Mouse (Mus musculus) liver, embryonic 13.5 days (tissue): Measurements from ENCODE around the gene Lrrc46. TPM values are rescaled to one million over a fixed set of nuclear protein-coding genes. Genes with fewer than 3 reads are reported as not detected.
A peak's percentile ranks its signal among the peaks of the same experiment; 100 is the strongest.

ENCODE experiments used
- ATAC-seq: fragments of 200-750 bp; cut with Nextera tagmentation; 2 replicates; pipeline ENCODE4 v1.8.0; 2017; ENCODE audit warnings: low read depth, mild to moderate bottlenecking, moderate number of reproducible peaks, moderate library complexity
- DNase-seq: peaks from one replicate; pipeline ENCODE4 v3.0.0; 2022
- H3K27ac ChIP-seq: fragments of 300-500 bp; sonication (generic); 2 replicates; pipeline ENCODE4 v1.5.1; 2015; ENCODE audit warnings: moderate library complexity, mild to moderate bottlenecking, inconsistent platforms
- H3K27me3 ChIP-seq: fragments of 300-500 bp; sonication (generic); 2 replicates; pipeline ENCODE4 v1.6.1; 2015; ENCODE audit warnings: mild to moderate bottlenecking, inconsistent platforms
- H3K36me3 ChIP-seq: fragments of 300-500 bp; sonication (generic); 2 replicates; pipeline ENCODE4 v1.6.1; 2015; ENCODE audit warnings: mild to moderate bottlenecking, inconsistent platforms
- H3K4me1 ChIP-seq: fragments of 300-500 bp; sonication (generic); replicated peaks from 2 replicates; pipeline ENCODE4 v1.6.1; 2015; ENCODE audit warnings: inconsistent platforms
- H3K4me2 ChIP-seq: fragments of 300-500 bp; sonication (generic); 2 replicates; pipeline ENCODE4 v1.6.1; 2015; ENCODE audit warnings: inconsistent platforms, mild to moderate bottlenecking, moderate library complexity
- H3K4me3 ChIP-seq: fragments of 300-500 bp; sonication (generic); replicated peaks from 2 replicates; pipeline ENCODE4 v1.5.1; 2015; ENCODE audit warnings: mild to moderate bottlenecking, inconsistent platforms
- H3K9ac ChIP-seq: fragments of 300-500 bp; sonication (generic); 2 replicates; pipeline ENCODE4 v1.6.1; 2015; ENCODE audit warnings: mild to moderate bottlenecking, inconsistent platforms
- H3K9me3 ChIP-seq: fragments of 300-500 bp; sonication (generic); replicated peaks from 2 replicates; pipeline ENCODE4 v1.6.1; 2016; ENCODE audit warnings: inconsistent platforms
- WGBS: fragments of 180-500 bp; shearing (Covaris S2); methylation state at CpG from one replicate; pipeline ENCODE4 v1.1.7; 2015; ENCODE audit not compliant: insufficient replicate concordance; 5-methylcytosine and 5-hydroxymethylcytosine counted together
- polyA plus RNA-seq: library from polyadenylated mRNA; unstranded; fragments of >200 nt; fragmentation: Nextera tagmentation; extraction: Ambion mirVana; gene quantifications from 2 replicates; pipeline ENCODE4 v1.2.1, GENCODE M21; 2015

Lrrc46 gene
- polyA plus RNA-seq, 1 experiment from 2014 or later: 0.38 TPM

GRCm38 (mm10) chr11:96997380-96997956 is 43.7 kb downstream of the Lrrc46 start:
- ATAC-seq (peak; percentile 17; the same call in 1 of the 2 replicates), DNase-seq (no peak)
- H3K4me3 ChIP-seq: peak overlapping the region; percentile 37
- peaks cover 86% of the 10 kb centered on the region for H3K27me3 ChIP-seq
- peak overlapping the region; percentile 2; the same call in 1 of the 2 replicates for H3K9ac ChIP-seq
- no peak overlapping the region for H3K27ac ChIP-seq
- H3K36me3 ChIP-seq: no peaks in the 10 kb centered on the region
- no peaks in the 10 kb centered on the region for H3K9me3 ChIP-seq
- H3K4me1 ChIP-seq: peaks cover 34% of the 10 kb centered on the region
- WGBS: 12% methylated on average over 30 of the region's 30 CpGs
- peak overlapping the region; percentile 51 for H3K4me2 ChIP-seq

GRCm38 (mm10) chr11:96996773-96997379 is 44.3 kb downstream of the Lrrc46 start:
- H3K27ac ChIP-seq: no peak overlapping the region
- WGBS: 29% methylated on average over 17 of the region's 17 CpGs

GRCm38 (mm10) chr11:96995836-96996772 is 45.1 kb downstream of the Lrrc46 start:
- H3K9me3 ChIP-seq: no peaks in the 10 kb centered on the region
- peaks cover 77% of the 10 kb centered on the region for H3K27me3 ChIP-seq
- no peak overlapping the region for H3K4me3 ChIP-seq
- H3K36me3 ChIP-seq: no peaks in the 10 kb centered on the region
- no peak overlapping the region for H3K27ac ChIP-seq
- DNase-seq: no peak
- no peak overlapping the region for H3K9ac ChIP-seq
- no peak overlapping the region for H3K4me2 ChIP-seq
- 41% methylated on average over 15 of the region's 15 CpGs for WGBS
- no peak for ATAC-seq
- H3K4me1 ChIP-seq: peaks cover 40% of the 10 kb centered on the region

More at GRCm38 (mm10) chr11:96996773-96997379, 44.3 kb downstream of the Lrrc46 start:
- ATAC-seq (peak; percentile 49), DNase-seq (no peak)
- peak overlapping the region; percentile 51 for H3K4me2 ChIP-seq
- H3K4me1 ChIP-seq: peaks cover 40% of the 10 kb centered on the region
- H3K27me3 ChIP-seq: peaks cover 80% of the 10 kb centered on the region
- H3K4me3 ChIP-seq: peak overlapping the region; percentile 37
- no peaks in the 10 kb centered on the region for H3K9me3 ChIP-seq
- H3K36me3 ChIP-seq: no peaks in the 10 kb centered on the region
- peak overlapping the region; percentile 2; the same call in 1 of the 2 replicates for H3K9ac ChIP-seq

GRCm38 (mm10) chr11:96995031-96995430 is 46.2 kb downstream of the Lrrc46 start:
- DNase-seq: no peak
- no peak for ATAC-seq
- Histone ChIP-seq H3K4me3 (no peak overlapping the region), H3K9ac (no peak overlapping the region), H3K4me2 (no peak overlapping the region), H3K4me1 (peaks cover 40% of the 10 kb centered on the region), H3K27ac (no peak overlapping the region), H3K36me3 (no peaks in the 10 kb centered on the region), H3K9me3 (no peaks in the 10 kb centered on the region), H3K27me3 (peaks cover 71% of the 10 kb centered on the region)
- 44% methylated on average over 5 of the region's 5 CpGs for WGBS

GRCm38 (mm10) chr11:96992722-96993311 is 48.4 kb downstream of the Lrrc46 start:
- Histone ChIP-seq H3K36me3 (no peaks in the 10 kb centered on the region), H3K9ac (no peak overlapping the region; the same call in 1 of the 2 replicates), H3K27ac (peak overlapping the region; percentile 11; the same call in 1 of the 2 replicates), H3K4me2 (no peak overlapping the region), H3K4me1 (peaks cover 47% of the 10 kb centered on the region), H3K4me3 (no peak overlapping the region), H3K9me3 (no peaks in the 10 kb centered on the region), H3K27me3 (peaks cover 59% of the 10 kb centered on the region)
- peak; percentile 35; the same call in 1 of the 2 replicates for ATAC-seq
- 25% methylated on average over 8 of the region's 8 CpGs for WGBS
- DNase-seq: no peak

- Histone ChIP-seq H3K4me3 (no peak overlapping the region), H3K27me3 (peaks cover 59% of the 10 kb centered on the region), H3K9me3 (no peaks in the 10 kb centered on the region), H3K27ac (no peak overlapping the region), H3K4me1 (peaks cover 38% of the 10 kb centered on the region), H3K36me3 (no peaks in the 10 kb centered on the region), H3K4me2 (no peak overlapping the region), H3K9ac (no peak overlapping the region)
- no peak for DNase-seq
- WGBS: 58% methylated on average over 5 of the region's 5 CpGs
- ATAC-seq: no peak
Observed at GRCm38 (mm10) chr11:96991501-96991900, 49.7 kb downstream of the Lrrc46 start.

GRCm38 (mm10) chr11:96987873-96988655 is 53.1 kb downstream of the Lrrc46 start:
- DNase-seq (no peak), ATAC-seq (0 out of 2 replicates have a peak, but pooled peaks have one; percentile 13)
- Histone ChIP-seq H3K9me3 (no peaks in the 10 kb centered on the region), H3K4me2 (peak overlapping the region; percentile 39), H3K9ac (no peak overlapping the region), H3K4me1 (peaks cover 25% of the 10 kb centered on the region), H3K27ac (no peak overlapping the region), H3K36me3 (no peaks in the 10 kb centered on the region), H3K4me3 (no peak overlapping the region; the same call in 1 of the 2 replicates), H3K27me3 (peaks cover 63% of the 10 kb centered on the region)
- WGBS: 8% methylated on average over 30 of the region's 31 CpGs

- Histone ChIP-seq H3K27me3 (peaks cover 64% of the 10 kb centered on the region), H3K4me1 (peaks cover 23% of the 10 kb centered on the region), H3K36me3 (no peaks in the 10 kb centered on the region), H3K9me3 (no peaks in the 10 kb centered on the region), H3K4me3 (no peak overlapping the region), H3K4me2 (no peak overlapping the region), H3K27ac (no peak overlapping the region), H3K9ac (no peak overlapping the region)
- DNase-seq (no peak), ATAC-seq (no peak)
- WGBS: 58% methylated on average over 2 of the region's 3 CpGs
Observed at GRCm38 (mm10) chr11:96986463-96986862, 54.7 kb downstream of the Lrrc46 start.

- Histone ChIP-seq H3K27ac (no peak overlapping the region), H3K4me1 (peaks cover 33% of the 10 kb centered on the region), H3K9ac (no peak overlapping the region), H3K27me3 (peaks cover 61% of the 10 kb centered on the region), H3K4me2 (no peak overlapping the region), H3K9me3 (no peaks in the 10 kb centered on the region), H3K4me3 (no peak overlapping the region), H3K36me3 (no peaks in the 10 kb centered on the region)
- WGBS: 47% methylated on average over 4 of the region's 4 CpGs
- ATAC-seq: no peak
- DNase-seq: no peak
Observed at GRCm38 (mm10) chr11:96984903-96985302, 56.3 kb downstream of the Lrrc46 start.
